Mouse (Mus musculus): ENCODE measurements around the gene Pou4f1. TPM values are rescaled to one million over a fixed set of nuclear protein-coding genes. Genes with fewer than 3 reads are reported as not detected.

Gene Pou4f1
- total RNA-seq, 2 experiments from 2014 or later, result not detected

- DNase-seq (ENCODE audit: low spot score in 2 of 2), result no peak
These were observed 9.7 kb downstream of the Pou4f1 start for GRCm38 (mm10) chr14:104457966-104458710.

GRCm38 (mm10) chr14:104456976-104457375, 10.8 kb downstream of the Pou4f1 start:
- DNase-seq (ENCODE audit: low spot score in 2 of 2), result no peak

- DNase-seq (ENCODE audit: low spot score in 2 of 2), result no peak
These were observed 14.0 kb downstream of the Pou4f1 start for GRCm38 (mm10) chr14:104453824-104454223.

DNA sequence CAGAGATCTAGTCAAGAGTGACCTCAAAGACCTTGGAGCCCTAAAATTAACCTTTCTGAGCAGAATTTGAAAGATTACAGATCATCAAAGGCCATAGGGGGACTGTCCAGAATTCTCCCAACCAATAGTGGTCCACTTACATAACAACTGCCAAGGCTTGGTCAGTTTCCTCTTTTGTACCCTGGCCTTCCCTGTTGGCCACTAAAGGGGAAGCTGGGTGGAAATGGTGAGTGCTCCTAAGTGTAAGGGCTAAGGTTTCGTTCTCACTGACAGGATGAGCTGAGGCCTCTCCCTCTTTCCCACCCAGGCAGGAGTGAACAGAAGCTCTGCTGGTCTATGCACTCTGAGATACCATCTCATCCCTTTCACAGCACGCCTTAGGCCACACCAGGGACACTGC, 33.5 kb downstream of the Pou4f1 start:
- no peak for DNase-seq (ENCODE audit: low spot score in 2 of 2)

- DNase-seq (ENCODE audit: low spot score in 2 of 2), result no peak
These were observed 37.0 kb downstream of the Pou4f1 start for GRCm38 (mm10) chr14:104430819-104431218.

- no peak for DNase-seq (ENCODE audit: low spot score in 2 of 2)
These were observed 43.9 kb downstream of the Pou4f1 start for GRCm38 (mm10) chr14:104423688-104424470.

Other genes starting within 250 kb of the Pou4f1 start
- 10 to 100 TPM; 11.9 to 14.1 TPM for gene Rnf219, start 54.6 kb upstream of the Pou4f1 start, total RNA-seq (2021)

Data from layer of hippocampus, postnatal 14 days (tissue).